Mouse (Mus musculus): ENCODE data around the gene Cd86. TPM values are rescaled to one million over a fixed set of nuclear protein-coding genes. Genes with fewer than 3 reads are reported as not detected.
A peak's percentile ranks its signal among the peaks of the same experiment; 100 is the strongest.

Gene Cd86
- polyA plus RNA-seq (2015; fragmentation: Nextera tagmentation; extraction: Ambion mirVana): 2.0 and 2.6 TPM in 2 replicates

DNA sequence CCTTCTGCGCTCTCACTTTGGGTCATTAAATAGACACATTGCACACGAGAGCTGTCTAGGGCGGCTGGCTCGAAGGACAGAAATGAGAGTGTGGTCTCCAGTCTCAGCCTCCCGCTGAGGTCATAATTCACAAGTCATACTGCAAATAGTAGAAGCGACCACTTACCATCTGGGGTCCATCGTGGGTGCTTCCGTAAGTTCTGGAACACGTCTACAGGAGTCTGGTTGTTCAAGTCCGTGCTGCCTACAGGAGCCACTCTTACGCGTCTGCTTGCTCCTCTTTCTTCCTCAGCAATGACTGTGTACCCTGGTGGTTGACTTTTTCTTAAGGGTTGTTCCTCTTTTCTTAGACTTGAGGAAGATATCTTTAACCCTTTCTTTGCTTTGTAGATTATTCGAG is at the start of gene Cd86:
Gene Cd86, minus strand, starts transcription at position 300 of the 400 bp plus-strand sequence.
- H3K27ac ChIP-seq: no peak within 1 kb of the TSS
- ATAC-seq (ENCODE audit: borderline replicate concordance, extremely low read depth, low FRiP score, low TSS enrichment): no peak
- H3K9ac ChIP-seq: no peak within 1 kb of the TSS
- no peaks in the 10 kb centered on the region for H3K4me1 ChIP-seq
- no peaks in the 10 kb centered on the region for H3K36me3 ChIP-seq
- H3K9me3 ChIP-seq: no peaks in the 10 kb centered on the region
- no peak within 1 kb of the TSS for H3K4me3 ChIP-seq
- 65% methylated on average over 13 of the region's 13 CpGs for WGBS
- H3K4me2 ChIP-seq: no peak within 1 kb of the TSS
- H3K27me3 ChIP-seq: no peaks in the 10 kb centered on the region

GRCm38 (mm10) chr16:36711760-36712159 is 45.9 kb upstream of the Cd86 start:
- 0 out of 2 replicates have a peak, but pooled peaks cover 4% of the 10 kb centered on the region for H3K36me3 ChIP-seq
- no peaks in the 10 kb centered on the region for H3K27me3 ChIP-seq
- no peaks in the 10 kb centered on the region for H3K4me1 ChIP-seq
- H3K27ac ChIP-seq: no peak overlapping the region
- no peak overlapping the region for H3K9ac ChIP-seq
- no peak overlapping the region for H3K4me2 ChIP-seq
- no peak for ATAC-seq (ENCODE audit: borderline replicate concordance, extremely low read depth, low FRiP score, low TSS enrichment)
- H3K9me3 ChIP-seq: no peaks in the 10 kb centered on the region
- H3K4me3 ChIP-seq: no peak overlapping the region
- 79% methylated on average over 12 of the region's 12 CpGs for whole genome bisulfite sequencing

GRCm38 (mm10) chr16:36710794-36711193 is 44.9 kb upstream of the Cd86 start:
- no peaks in the 10 kb centered on the region for H3K4me1 ChIP-seq

GRCm38 (mm10) chr16:36709405-36709804 is 43.5 kb upstream of the Cd86 start:
- Histone ChIP-seq H3K4me2 (no peak overlapping the region), H3K27me3 (no peaks in the 10 kb centered on the region), H3K9ac (no peak overlapping the region), H3K9me3 (no peaks in the 10 kb centered on the region), H3K4me1 (no peaks in the 10 kb centered on the region), H3K36me3 (0 out of 2 replicates have a peak, but pooled peaks cover 4% of the 10 kb centered on the region), H3K4me3 (no peak overlapping the region), H3K27ac (no peak overlapping the region)
- WGBS: 93% methylated on average over 17 of the region's 17 CpGs
- no peak for ATAC-seq (ENCODE audit: borderline replicate concordance, extremely low read depth, low FRiP score, low TSS enrichment)

More at GRCm38 (mm10) chr16:36710794-36711193, 44.9 kb upstream of the Cd86 start:
- H3K27ac ChIP-seq: no peak overlapping the region
- 0 out of 2 replicates have a peak, but pooled peaks cover 4% of the 10 kb centered on the region for H3K36me3 ChIP-seq
- no peaks in the 10 kb centered on the region for H3K9me3 ChIP-seq
- no peaks in the 10 kb centered on the region for H3K27me3 ChIP-seq
- H3K4me2 ChIP-seq: no peak overlapping the region
- no peak for ATAC-seq (ENCODE audit: borderline replicate concordance, extremely low read depth, low FRiP score, low TSS enrichment)
- WGBS: 90% methylated on average over 2 of the region's 2 CpGs
- H3K4me3 ChIP-seq: no peak overlapping the region
- no peak overlapping the region for H3K9ac ChIP-seq

GRCm38 (mm10) chr16:36708751-36709150 is 42.9 kb upstream of the Cd86 start:
- Histone ChIP-seq H3K9me3 (no peaks in the 10 kb centered on the region), H3K4me2 (no peak overlapping the region), H3K27me3 (no peaks in the 10 kb centered on the region), H3K4me3 (no peak overlapping the region), H3K36me3 (0 out of 2 replicates have a peak, but pooled peaks cover 4% of the 10 kb centered on the region), H3K27ac (no peak overlapping the region), H3K9ac (no peak overlapping the region), H3K4me1 (no peaks in the 10 kb centered on the region)
- 77% methylated on average over 7 of the region's 7 CpGs for WGBS
- no peak for ATAC-seq (ENCODE audit: borderline replicate concordance, extremely low read depth, low FRiP score, low TSS enrichment)

DNA sequence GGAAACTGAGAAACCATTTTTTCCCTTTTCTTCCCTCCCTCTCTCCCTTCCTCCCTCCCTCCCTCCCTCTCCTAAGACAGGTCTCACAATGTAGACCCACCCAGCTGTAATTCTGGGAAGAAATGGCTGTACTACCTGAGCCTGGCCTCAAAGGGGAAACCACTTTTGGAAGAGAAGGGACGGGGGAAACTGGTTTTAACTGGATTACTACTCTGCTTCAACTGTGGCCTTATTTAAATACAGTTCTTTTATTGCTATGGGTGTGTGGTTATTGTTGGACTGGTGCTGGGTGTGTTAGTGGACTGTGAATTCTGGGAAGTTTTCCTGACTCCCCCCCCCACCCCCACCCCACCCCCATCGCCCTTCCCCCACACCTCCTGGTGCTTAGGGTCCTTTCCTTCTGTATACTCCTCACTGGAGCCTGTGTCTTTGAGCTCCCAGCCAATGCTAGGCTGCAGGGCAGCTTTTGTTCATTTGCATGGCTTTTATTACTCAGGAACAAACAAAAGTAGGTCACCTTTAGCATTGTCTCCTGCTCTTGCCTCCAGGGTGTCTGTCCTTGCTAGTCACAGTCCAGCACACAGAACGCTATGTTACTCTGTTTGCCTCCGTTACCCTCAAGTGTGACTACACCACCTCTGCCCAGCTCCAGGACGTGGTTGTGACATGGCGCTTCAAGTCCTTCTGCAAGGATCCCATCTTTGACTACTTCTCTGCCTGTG is 42.0 kb upstream of the Cd86 start:
- Histone ChIP-seq H3K4me3 (no peak overlapping the region), H3K36me3 (0 out of 2 replicates have a peak, but pooled peaks cover 4% of the 10 kb centered on the region), H3K27ac (no peak overlapping the region), H3K4me2 (no peak overlapping the region), H3K27me3 (no peaks in the 10 kb centered on the region), H3K9ac (no peak overlapping the region), H3K9me3 (no peaks in the 10 kb centered on the region), H3K4me1 (no peaks in the 10 kb centered on the region)
- no peak for ATAC-seq (ENCODE audit: borderline replicate concordance, extremely low read depth, low FRiP score, low TSS enrichment)
- 71% methylated on average over 6 of the region's 6 CpGs for WGBS

- H3K27ac ChIP-seq: no peak overlapping the region
- 0 out of 2 replicates have a peak, but pooled peaks cover 2% of the 10 kb centered on the region for H3K4me1 ChIP-seq
- no peaks in the 10 kb centered on the region for H3K36me3 ChIP-seq
- 82% methylated on average over 2 of the region's 2 CpGs for WGBS
- H3K9ac ChIP-seq: no peak overlapping the region
- no peak overlapping the region for H3K4me2 ChIP-seq
- H3K9me3 ChIP-seq: no peaks in the 10 kb centered on the region
- no peak overlapping the region for H3K4me3 ChIP-seq
- no peaks in the 10 kb centered on the region for H3K27me3 ChIP-seq
- ATAC-seq (ENCODE audit: borderline replicate concordance, extremely low read depth, low FRiP score, low TSS enrichment): no peak
Observed at GRCm38 (mm10) chr16:36700484-36700883, 34.6 kb upstream of the Cd86 start.

- peaks cover 23% of the 10 kb centered on the region for H3K27me3 ChIP-seq
- H3K4me1 ChIP-seq: 0 out of 2 replicates have a peak, but pooled peaks cover 2% of the 10 kb centered on the region
- ATAC-seq (ENCODE audit: borderline replicate concordance, extremely low read depth, low FRiP score, low TSS enrichment): no peak
- H3K9me3 ChIP-seq: no peaks in the 10 kb centered on the region
- no peaks in the 10 kb centered on the region for H3K36me3 ChIP-seq
- 86% methylated on average over 8 of the region's 8 CpGs for WGBS
- H3K4me2 ChIP-seq: no peak overlapping the region
- no peak overlapping the region for H3K27ac ChIP-seq
- H3K9ac ChIP-seq: no peak overlapping the region
- H3K4me3 ChIP-seq: no peak overlapping the region
Observed at GRCm38 (mm10) chr16:36697331-36697730, 31.4 kb upstream of the Cd86 start.

DNA sequence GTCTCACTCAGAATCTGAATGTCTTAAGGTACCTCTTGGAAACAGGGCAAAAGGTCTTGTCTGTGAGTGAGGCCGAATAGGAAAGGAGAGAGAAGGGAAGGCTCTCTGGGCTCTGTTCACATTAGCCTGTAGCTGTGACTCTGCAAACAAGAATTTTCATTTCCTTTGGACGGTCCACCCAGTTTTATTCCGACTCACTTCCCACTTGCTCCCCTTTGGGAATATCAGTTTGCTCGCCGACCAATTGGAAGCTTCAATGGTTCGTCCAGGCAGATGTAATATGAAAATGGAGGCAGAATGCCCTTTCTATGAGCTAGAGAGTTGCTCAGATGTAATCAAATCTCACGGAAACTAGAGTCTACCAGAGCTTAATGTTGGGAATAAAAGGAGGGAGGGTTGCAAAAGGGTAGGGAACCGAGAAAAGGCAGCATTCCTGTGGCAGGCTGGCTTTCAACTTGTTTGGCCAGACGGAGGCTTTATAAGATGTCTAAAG is 29.0 kb upstream of the Cd86 start:
- peak overlapping the region; percentile 52 for H3K4me3 ChIP-seq
- WGBS: 44% methylated on average over 9 of the region's 9 CpGs
- no peak for ATAC-seq (ENCODE audit: borderline replicate concordance, extremely low read depth, low FRiP score, low TSS enrichment)

GRCm38 (mm10) chr16:36693818-36694413 is 28.0 kb upstream of the Cd86 start, which contains the start of gene Ildr1:
Ildr1 (plus strand) TSS chr16:36693978.
- Histone ChIP-seq H3K36me3 (no peaks in the 10 kb centered on the region), H3K4me2 (peak within 1 kb of the TSS; percentile 62), H3K9ac (peak within 1 kb of the TSS; percentile 47), H3K27me3 (peaks cover 23% of the 10 kb centered on the region), H3K9me3 (no peaks in the 10 kb centered on the region), H3K4me3 (peak within 1 kb of the TSS; percentile 52), H3K4me1 (no peaks in the 10 kb centered on the region), H3K27ac (peak within 1 kb of the TSS; percentile 55; the same call in 1 of the 2 replicates)
- WGBS: 2% methylated on average over 40 of the region's 40 CpGs
- peak; percentile 87 for ATAC-seq (ENCODE audit: borderline replicate concordance, extremely low read depth, low FRiP score, low TSS enrichment)

More for the DNA sequence above, 29.0 kb upstream of the Cd86 start:
- Histone ChIP-seq H3K36me3 (no peaks in the 10 kb centered on the region), H3K4me1 (no peaks in the 10 kb centered on the region), H3K9ac (0 out of 2 replicates have a peak overlapping the region, but pooled peaks have one; percentile 47), H3K27me3 (peaks cover 23% of the 10 kb centered on the region), H3K27ac (0 out of 2 replicates have a peak overlapping the region, but pooled peaks have one; percentile 26), H3K9me3 (no peaks in the 10 kb centered on the region), H3K4me2 (peak overlapping the region; percentile 62)

DNA sequence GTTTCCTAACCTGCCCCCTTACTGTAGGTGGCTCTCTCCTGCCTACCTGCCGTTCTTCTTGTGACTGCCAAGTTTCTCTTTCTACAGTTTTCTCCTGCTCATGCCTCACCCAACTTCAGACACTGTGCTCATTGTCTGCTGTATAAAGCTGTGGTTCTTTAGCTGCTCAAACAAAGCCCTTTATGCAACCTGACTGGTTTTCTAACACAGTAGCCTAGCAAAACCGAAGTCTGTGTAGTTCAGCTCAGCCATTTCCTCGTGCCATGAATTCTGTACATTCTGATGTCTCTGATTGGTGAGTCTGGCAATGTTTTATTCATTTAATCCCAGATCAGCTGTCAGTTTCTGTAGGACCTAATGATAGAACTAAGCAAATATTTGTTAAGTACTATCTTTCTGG is 25.6 kb upstream of the Cd86 start:
- no peaks in the 10 kb centered on the region for H3K9me3 ChIP-seq
- H3K4me1 ChIP-seq: no peaks in the 10 kb centered on the region
- no peak overlapping the region for H3K9ac ChIP-seq
- H3K27me3 ChIP-seq: peaks cover 23% of the 10 kb centered on the region
- H3K27ac ChIP-seq: peak overlapping the region; percentile 44; the same call in 1 of the 2 replicates
- no peak overlapping the region for H3K4me3 ChIP-seq
- H3K36me3 ChIP-seq: no peaks in the 10 kb centered on the region
- 54% methylated on average over 3 of the region's 3 CpGs for WGBS
- no peak overlapping the region for H3K4me2 ChIP-seq
- peak; percentile 32; the same call in 1 of the 2 replicates for ATAC-seq (ENCODE audit: borderline replicate concordance, extremely low read depth, low FRiP score, low TSS enrichment)

- Histone ChIP-seq H3K9me3 (no peaks in the 10 kb centered on the region), H3K36me3 (no peaks in the 10 kb centered on the region), H3K4me1 (no peaks in the 10 kb centered on the region), H3K27me3 (peaks cover 4% of the 10 kb centered on the region; the same call in 1 of the 2 replicates), H3K4me3 (no peak overlapping the region), H3K4me2 (no peak overlapping the region), H3K9ac (no peak overlapping the region), H3K27ac (no peak overlapping the region)
- ATAC-seq (ENCODE audit: borderline replicate concordance, extremely low read depth, low FRiP score, low TSS enrichment): no peak
- 90% methylated on average over 2 of the region's 2 CpGs for WGBS
Observed at GRCm38 (mm10) chr16:36688076-36688475, 22.2 kb upstream of the Cd86 start.
